Mouse (Mus musculus): ENCODE data around the gene Dpp6. TPM values are rescaled to one million over a fixed set of nuclear protein-coding genes. Genes with fewer than 3 reads are reported as not detected.

Gene Dpp6
- polyA plus RNA-seq, 1 experiment from 2014 or later, result 2.6 TPM

- no peaks in the 10 kb centered on the region for H3K36me3 ChIP-seq (ENCODE audit: control insufficient read depth, insufficient read depth, low read length)
- no peaks in the 10 kb centered on the region for H3K9me3 ChIP-seq (ENCODE audit: control insufficient read depth, low read length)
- H3K4me1 ChIP-seq (ENCODE audit: control insufficient read depth, insufficient read depth, low read length), result peaks cover 14% of the 10 kb centered on the region; the same call in 1 of the 2 replicates
- ATAC-seq (ENCODE audit: low FRiP score, low TSS enrichment), result peak; percentile 14; the same call in 1 of the 2 replicates
- no peak overlapping the region for H3K4me2 ChIP-seq (replicated peaks; ENCODE audit: low read depth, low read length)
- H3K27ac ChIP-seq (ENCODE audit: low read depth, low read length), result no peak overlapping the region
- H3K4me3 ChIP-seq (ENCODE audit: low read length), result no peak overlapping the region
- no peak overlapping the region for H3K9ac ChIP-seq (ENCODE audit: low read depth, low read length)
- no peaks in the 10 kb centered on the region for H3K27me3 ChIP-seq (ENCODE audit: control insufficient read depth, insufficient read depth, low read length)
These were observed 841.6 kb downstream of the Dpp6 start for GRCm38 (mm10) chr5:27658569-27658968.

- no peaks in the 10 kb centered on the region for H3K36me3 ChIP-seq (ENCODE audit: control insufficient read depth, insufficient read depth, low read length)
- 93% methylated on average over 2 of the region's 2 CpGs for WGBS
- no peak overlapping the region for H3K27ac ChIP-seq (ENCODE audit: low read depth, low read length)
- H3K9ac ChIP-seq (ENCODE audit: low read depth, low read length), result no peak overlapping the region
- no peaks in the 10 kb centered on the region for H3K9me3 ChIP-seq (ENCODE audit: control insufficient read depth, low read length)
- no peak overlapping the region for H3K4me3 ChIP-seq (ENCODE audit: low read length)
- peaks cover 14% of the 10 kb centered on the region; the same call in 1 of the 2 replicates for H3K4me1 ChIP-seq (ENCODE audit: control insufficient read depth, insufficient read depth, low read length)
- H3K4me2 ChIP-seq (replicated peaks; ENCODE audit: low read depth, low read length), result no peak overlapping the region
- H3K27me3 ChIP-seq (ENCODE audit: control insufficient read depth, insufficient read depth, low read length), result no peaks in the 10 kb centered on the region
- ATAC-seq (ENCODE audit: low FRiP score, low TSS enrichment), result no peak
These were observed 842.0 kb downstream of the Dpp6 start for GRCm38 (mm10) chr5:27659019-27659418.

DNA sequence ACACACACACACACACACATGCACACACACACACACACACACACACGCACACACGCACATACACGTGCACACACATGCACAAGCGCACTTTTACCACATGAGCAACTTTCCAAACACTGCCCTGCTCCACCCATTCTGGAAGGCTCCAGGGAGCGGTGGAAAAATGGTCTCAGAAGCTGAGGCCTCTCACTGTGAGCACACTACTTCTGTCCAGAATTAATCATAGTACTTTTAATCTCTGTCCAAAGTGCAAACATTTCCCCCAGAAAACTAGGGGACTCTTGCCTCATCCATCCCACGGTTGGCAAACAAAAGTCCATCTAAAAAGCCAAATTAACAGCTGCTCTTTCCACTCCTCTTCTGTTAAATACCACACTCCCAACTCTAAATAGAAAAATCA lies 842.8 kb downstream of the Dpp6 start:
- Histone ChIP-seq H3K4me1 (ENCODE audit: control insufficient read depth, insufficient read depth, low read length) (peaks cover 14% of the 10 kb centered on the region; the same call in 1 of the 2 replicates), H3K36me3 (ENCODE audit: control insufficient read depth, insufficient read depth, low read length) (no peaks in the 10 kb centered on the region), H3K9ac (ENCODE audit: low read depth, low read length) (no peak overlapping the region), H3K27me3 (ENCODE audit: control insufficient read depth, insufficient read depth, low read length) (no peaks in the 10 kb centered on the region), H3K27ac (ENCODE audit: low read depth, low read length) (no peak overlapping the region), H3K9me3 (ENCODE audit: control insufficient read depth, low read length) (no peaks in the 10 kb centered on the region), H3K4me3 (ENCODE audit: low read length) (no peak overlapping the region), H3K4me2 (replicated peaks; ENCODE audit: low read depth, low read length) (no peak overlapping the region)
- no peak for ATAC-seq (ENCODE audit: low FRiP score, low TSS enrichment)
- 92% methylated on average over 6 of the region's 6 CpGs for WGBS

GRCm38 (mm10) chr5:27664111-27664510 lies 847.1 kb downstream of the Dpp6 start:
- Histone ChIP-seq H3K4me2 (replicated peaks; ENCODE audit: low read depth, low read length) (no peak overlapping the region), H3K27me3 (ENCODE audit: control insufficient read depth, insufficient read depth, low read length) (no peaks in the 10 kb centered on the region), H3K4me1 (ENCODE audit: control insufficient read depth, insufficient read depth, low read length) (no peaks in the 10 kb centered on the region), H3K4me3 (ENCODE audit: low read length) (no peak overlapping the region), H3K9ac (ENCODE audit: low read depth, low read length) (no peak overlapping the region), H3K36me3 (ENCODE audit: control insufficient read depth, insufficient read depth, low read length) (no peaks in the 10 kb centered on the region), H3K9me3 (ENCODE audit: control insufficient read depth, low read length) (no peaks in the 10 kb centered on the region), H3K27ac (ENCODE audit: low read depth, low read length) (no peak overlapping the region)
- ATAC-seq (ENCODE audit: low FRiP score, low TSS enrichment), result no peak
- 92% methylated on average over 4 of the region's 4 CpGs for WGBS

- no peak for ATAC-seq (ENCODE audit: low FRiP score, low TSS enrichment)
- Histone ChIP-seq H3K9ac (ENCODE audit: low read depth, low read length) (no peak overlapping the region), H3K27ac (ENCODE audit: low read depth, low read length) (no peak overlapping the region), H3K4me2 (replicated peaks; ENCODE audit: low read depth, low read length) (no peak overlapping the region), H3K9me3 (ENCODE audit: control insufficient read depth, low read length) (no peaks in the 10 kb centered on the region), H3K36me3 (ENCODE audit: control insufficient read depth, insufficient read depth, low read length) (no peaks in the 10 kb centered on the region), H3K4me3 (ENCODE audit: low read length) (no peak overlapping the region), H3K4me1 (ENCODE audit: control insufficient read depth, insufficient read depth, low read length) (no peaks in the 10 kb centered on the region), H3K27me3 (ENCODE audit: control insufficient read depth, insufficient read depth, low read length) (no peaks in the 10 kb centered on the region)
- WGBS, result 79% methylated on average over 2 of the region's 2 CpGs
These were observed 854.5 kb downstream of the Dpp6 start for GRCm38 (mm10) chr5:27671487-27671886.

GRCm38 (mm10) chr5:27677247-27677666 lies 860.3 kb downstream of the Dpp6 start:
- peak; percentile 71; the same call in 1 of the 2 replicates for ATAC-seq (ENCODE audit: low FRiP score, low TSS enrichment)
- Histone ChIP-seq H3K27me3 (ENCODE audit: control insufficient read depth, insufficient read depth, low read length) (no peaks in the 10 kb centered on the region), H3K9ac (ENCODE audit: low read depth, low read length) (no peak overlapping the region), H3K4me1 (ENCODE audit: control insufficient read depth, insufficient read depth, low read length) (no peaks in the 10 kb centered on the region), H3K9me3 (ENCODE audit: control insufficient read depth, low read length) (no peaks in the 10 kb centered on the region), H3K27ac (ENCODE audit: low read depth, low read length) (no peak overlapping the region), H3K4me2 (replicated peaks; ENCODE audit: low read depth, low read length) (no peak overlapping the region), H3K36me3 (ENCODE audit: control insufficient read depth, insufficient read depth, low read length) (no peaks in the 10 kb centered on the region), H3K4me3 (ENCODE audit: low read length) (no peak overlapping the region)
- WGBS, result 55% methylated on average over 5 of the region's 5 CpGs

DNA sequence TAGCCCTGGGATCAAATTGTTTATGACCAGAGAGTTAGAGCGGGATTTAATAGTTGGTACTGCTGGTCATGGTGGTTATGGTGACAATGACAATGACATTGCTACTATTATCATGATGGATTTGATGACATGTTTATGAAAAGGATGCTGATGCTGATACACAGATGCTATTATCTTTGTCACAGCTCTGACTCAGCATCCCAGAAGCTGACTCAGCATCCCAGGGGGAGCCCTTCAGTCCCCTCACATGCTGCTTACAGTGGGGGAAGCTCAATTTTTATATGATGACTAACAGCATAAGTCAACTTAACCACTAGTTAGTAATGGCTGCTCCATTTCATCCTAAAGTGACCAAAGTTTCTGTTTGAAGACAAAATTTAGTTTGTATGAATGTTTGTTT lies 862.1 kb downstream of the Dpp6 start:
- Histone ChIP-seq H3K36me3 (ENCODE audit: control insufficient read depth, insufficient read depth, low read length) (no peaks in the 10 kb centered on the region), H3K4me1 (ENCODE audit: control insufficient read depth, insufficient read depth, low read length) (no peaks in the 10 kb centered on the region), H3K4me2 (replicated peaks; ENCODE audit: low read depth, low read length) (no peak overlapping the region), H3K4me3 (ENCODE audit: low read length) (no peak overlapping the region), H3K27me3 (ENCODE audit: control insufficient read depth, insufficient read depth, low read length) (no peaks in the 10 kb centered on the region), H3K9ac (ENCODE audit: low read depth, low read length) (no peak overlapping the region), H3K27ac (ENCODE audit: low read depth, low read length) (no peak overlapping the region), H3K9me3 (ENCODE audit: control insufficient read depth, low read length) (no peaks in the 10 kb centered on the region)
- ATAC-seq (ENCODE audit: low FRiP score, low TSS enrichment), result no peak
- WGBS, result 94% methylated on average over 1 of the region's 1 CpGs

DNA sequence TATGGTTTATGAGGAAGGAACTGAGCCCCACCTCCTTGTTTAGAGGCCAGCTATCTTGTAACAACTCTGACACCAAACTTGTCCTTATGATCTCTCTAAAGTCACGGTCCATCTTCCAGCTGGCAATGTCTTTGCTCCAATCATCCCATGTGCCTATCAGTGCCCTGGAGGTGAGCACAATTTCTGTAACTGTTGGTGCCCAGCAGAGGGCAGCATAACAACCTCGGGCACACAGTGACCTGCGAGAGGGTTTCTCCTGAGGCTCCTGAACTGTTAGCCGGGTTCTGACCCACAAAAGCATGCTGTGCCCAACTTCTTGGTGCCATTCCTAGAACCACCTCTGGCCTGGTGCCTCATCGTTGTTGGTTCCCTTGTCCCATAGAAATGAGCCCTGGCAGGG lies 863.5 kb downstream of the Dpp6 start:
- Histone ChIP-seq H3K4me2 (replicated peaks; ENCODE audit: low read depth, low read length) (no peak overlapping the region), H3K4me3 (ENCODE audit: low read length) (no peak overlapping the region), H3K27ac (ENCODE audit: low read depth, low read length) (no peak overlapping the region), H3K4me1 (ENCODE audit: control insufficient read depth, insufficient read depth, low read length) (no peaks in the 10 kb centered on the region), H3K9ac (ENCODE audit: low read depth, low read length) (no peak overlapping the region), H3K36me3 (ENCODE audit: control insufficient read depth, insufficient read depth, low read length) (no peaks in the 10 kb centered on the region), H3K9me3 (ENCODE audit: control insufficient read depth, low read length) (no peaks in the 10 kb centered on the region), H3K27me3 (ENCODE audit: control insufficient read depth, insufficient read depth, low read length) (no peaks in the 10 kb centered on the region)
- 34% methylated on average over 5 of the region's 5 CpGs for WGBS
- ATAC-seq (ENCODE audit: low FRiP score, low TSS enrichment), result 0 out of 2 replicates have a peak, but pooled peaks have one; percentile 56

DNA sequence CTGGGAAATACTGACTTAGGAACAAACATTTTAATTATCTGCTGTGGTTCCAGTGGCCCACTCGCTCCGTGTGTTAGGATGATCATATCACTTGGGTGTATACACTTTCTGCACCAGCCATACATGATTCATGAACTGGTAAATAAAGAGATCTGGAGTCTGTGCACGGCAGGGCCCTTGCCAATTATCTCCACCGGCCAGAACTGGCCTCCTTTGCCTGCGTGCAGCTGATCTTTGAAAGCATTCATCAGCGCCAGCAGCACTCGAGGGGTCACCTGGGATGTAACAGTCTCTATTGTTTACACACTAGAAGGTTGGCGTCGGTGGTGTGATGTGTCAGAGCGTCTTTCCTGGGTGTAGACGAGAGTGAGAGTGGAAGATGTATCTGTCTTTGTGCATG lies 868.2 kb downstream of the Dpp6 start:
- Histone ChIP-seq H3K9me3 (ENCODE audit: control insufficient read depth, low read length) (no peaks in the 10 kb centered on the region; the same call in 1 of the 2 replicates), H3K27me3 (ENCODE audit: control insufficient read depth, insufficient read depth, low read length) (no peaks in the 10 kb centered on the region), H3K36me3 (ENCODE audit: control insufficient read depth, insufficient read depth, low read length) (no peaks in the 10 kb centered on the region), H3K4me1 (ENCODE audit: control insufficient read depth, insufficient read depth, low read length) (no peaks in the 10 kb centered on the region), H3K4me3 (ENCODE audit: low read length) (no peak overlapping the region), H3K4me2 (replicated peaks; ENCODE audit: low read depth, low read length) (no peak overlapping the region), H3K27ac (ENCODE audit: low read depth, low read length) (no peak overlapping the region), H3K9ac (ENCODE audit: low read depth, low read length) (no peak overlapping the region)
- 71% methylated on average over 11 of the region's 11 CpGs for WGBS
- no peak for ATAC-seq (ENCODE audit: low FRiP score, low TSS enrichment)

Measured in kidney, embryonic 14.5 days (tissue).